Mouse (Mus musculus) C2C12 (cell line): ENCODE data around the gene BC051019. TPM values are rescaled to one million over a fixed set of nuclear protein-coding genes. Genes with fewer than 3 reads are reported as not detected.

Source experiments
- H3K27me3 ChIP-seq: one replicate; pipeline ENCODE4 v1.6.1; 2011; ENCODE audit not compliant: control insufficient read depth, insufficient read depth, insufficient read length
- H3K36me3 ChIP-seq: one replicate; pipeline ENCODE4 v1.6.1; 2011; ENCODE audit not compliant: control insufficient read depth, insufficient read depth
- H3K4me3 ChIP-seq: one replicate; pipeline ENCODE4 v1.5.1; 2011; ENCODE audit warnings: mild to moderate bottlenecking, control low read depth; ENCODE audit not compliant: poor library complexity, insufficient read depth, severe bottlenecking
- H3K79me2 ChIP-seq: one replicate; pipeline ENCODE4 v1.6.1; 2011; ENCODE audit not compliant: control insufficient read depth, insufficient read depth
- H3K79me3 ChIP-seq: one replicate; pipeline ENCODE4 v1.6.1; 2011; ENCODE audit warnings: low read depth, control low read depth
- H3ac ChIP-seq: one replicate; pipeline ENCODE3; 2011; ENCODE audit warnings: low read depth; ENCODE audit not compliant: control insufficient read depth, insufficient read length
- CEBPB ChIP-seq: IDR thresholded peaks from one replicate; pipeline ENCODE4 v1.6.1; 2011; ENCODE audit warnings: low read depth, mild to moderate bottlenecking, control low read depth, moderate library complexity
- CTCF ChIP-seq: IDR thresholded peaks from one replicate; pipeline ENCODE4 v1.5.1; 2011; ENCODE audit not compliant: control insufficient read depth, insufficient read depth, insufficient read length
- FOSL1 ChIP-seq: IDR thresholded peaks from one replicate; pipeline ENCODE4 v1.8.0; 2011; ENCODE audit warnings: mild to moderate bottlenecking, low read length; ENCODE audit not compliant: poor library complexity, insufficient read depth, severe bottlenecking
- MAX ChIP-seq: IDR thresholded peaks from one replicate; pipeline ENCODE4 v1.6.1; 2011; ENCODE audit warnings: mild to moderate bottlenecking, control low read depth
- MYOD1 ChIP-seq: IDR thresholded peaks from one replicate; pipeline ENCODE4 v1.6.1; 2011; ENCODE audit warnings: low read depth; ENCODE audit not compliant: control insufficient read depth, insufficient read length
- MYOG ChIP-seq: IDR thresholded peaks from one replicate; pipeline ENCODE4 v1.6.1; 2011; ENCODE audit not compliant: control insufficient read depth, insufficient read length; ENCODE audit errors: extremely low read depth
- USF1 ChIP-seq: IDR thresholded peaks from one replicate; pipeline ENCODE4 v1.6.1; 2011; ENCODE audit warnings: low read depth, mild to moderate bottlenecking, control low read depth, moderate library complexity
- polyA plus RNA-seq: library from polyadenylated mRNA; unstranded; fragments of >200 nt; fragmentation: generic; extraction: Trizol; gene quantifications from one replicate; pipeline ENCODE4 v1.2.1, GENCODE M21; 2012; ENCODE audit warnings: missing spikeins

The BC051019 gene
- polyA plus RNA-seq, 1 experiment, result 0.35 TPM

DNA sequence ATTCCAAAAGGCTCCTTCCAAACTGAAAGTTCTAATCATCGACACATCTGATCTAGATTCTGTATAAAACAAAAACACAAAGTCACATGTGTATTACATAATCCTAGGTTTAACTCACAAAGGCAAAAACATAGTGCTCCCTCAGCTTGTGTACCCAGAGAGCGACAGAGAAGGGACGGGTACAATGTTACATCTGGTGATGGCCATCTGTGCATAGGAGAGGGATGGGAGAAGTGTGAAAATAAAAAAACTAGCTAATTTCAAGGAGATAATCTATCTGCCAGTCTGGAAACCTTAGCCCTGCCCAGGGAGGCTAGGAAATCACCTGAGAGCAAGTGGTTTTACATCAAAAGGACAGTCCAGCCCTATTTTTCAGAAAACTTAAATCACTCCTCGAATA lies 61.0 kb downstream of the BC051019 start:
- peaks cover 46% of the 10 kb centered on the region for H3K79me3 ChIP-seq
- TF ChIP-seq FOSL1 (no peak), MYOG (no peak), CTCF (no peak), MAX (no peak), MYOD1 (no peak), USF1 (no peak), CEBPB (no peak)
- H3K4me3 ChIP-seq, result no peak overlapping the region
- H3ac ChIP-seq, result no peak overlapping the region
- no peaks in the 10 kb centered on the region for H3K36me3 ChIP-seq
- peaks cover 90% of the 10 kb centered on the region for H3K79me2 ChIP-seq
- no peaks in the 10 kb centered on the region for H3K27me3 ChIP-seq

Other genes starting within 250 kb of the BC051019 start
- gene Trim66, start 215.7 kb downstream of the BC051019 start, polyA plus RNA-seq, result 0.57 TPM
- 1,692 TPM for gene Rpl27a, start 204.7 kb downstream of the BC051019 start, polyA plus RNA-seq
- gene St5, start 20.2 kb downstream of the BC051019 start, polyA plus RNA-seq, result 28.6 TPM
- gene Akip1, start 20.2 kb downstream of the BC051019 start, polyA plus RNA-seq, result 7.0 TPM
- 0.11 TPM for gene Ascl3, start 7.9 kb upstream of the BC051019 start, polyA plus RNA-seq
- gene Tmem9b, start 29.0 kb upstream of the BC051019 start, polyA plus RNA-seq, result 39.0 TPM
- not detected for gene Nrip3, start 58.2 kb upstream of the BC051019 start, polyA plus RNA-seq
- gene Scube2, start 141.8 kb upstream of the BC051019 start, polyA plus RNA-seq, result 0.06 TPM
- 46.2 TPM for gene Dennd5a, start 236.6 kb upstream of the BC051019 start, polyA plus RNA-seq